Mouse (Mus musculus): Measurements from ENCODE around the gene Lin52.

- TF ChIP-seq CTCF (IDR thresholded peaks at IDR 0.05; ENCODE audit: insufficient read depth, low read depth, low read length) (no peak), POLR2A (IDR thresholded peaks at IDR 0.05; ENCODE audit: insufficient read depth, low read depth, low read length) (no peak)
These were observed 10.2 kb downstream of the Lin52 start for GRCm38 (mm10) chr12:84461416-84461815.
